Mouse (Mus musculus) liver, postnatal 0 days (tissue): ENCODE measurements around the gene Socs3. TPM values are rescaled to one million over a fixed set of nuclear protein-coding genes. Genes with fewer than 3 reads are reported as not detected.

Source experiments
- ATAC-seq: fragments of 200-750 bp; cut with Nextera tagmentation; 2 replicates; pipeline ENCODE4 v1.8.0; 2017; ENCODE audit warnings: mild to moderate bottlenecking, moderate library complexity
- DNase-seq: peaks from one replicate; pipeline ENCODE4 v3.0.0-alpha.2; 2016
- H3K27ac ChIP-seq: fragments of 300-500 bp; sonication (generic); 2 replicates; pipeline ENCODE4 v1.5.1; 2014; ENCODE audit warnings: antibody characterized with exemption, moderate library complexity, mild to moderate bottlenecking, low read depth
- H3K27me3 ChIP-seq: fragments of 300-500 bp; sonication (generic); 2 replicates; pipeline ENCODE4 v1.6.1; 2014; ENCODE audit warnings: low read length, control low read depth, mixed read lengths; ENCODE audit not compliant: insufficient read depth
- H3K36me3 ChIP-seq: fragments of 300-500 bp; sonication (generic); replicated peaks from 2 replicates; pipeline ENCODE4 v1.6.1; 2014; ENCODE audit warnings: mild to moderate bottlenecking, control low read depth, low read length, moderate library complexity, mixed read lengths; ENCODE audit not compliant: insufficient read depth
- H3K4me1 ChIP-seq: fragments of 300-500 bp; sonication (generic); 2 replicates; pipeline ENCODE4 v1.6.1; 2014; ENCODE audit warnings: antibody characterized with exemption, mild to moderate bottlenecking, control low read depth; ENCODE audit not compliant: insufficient read depth
- H3K4me2 ChIP-seq: fragments of 300-500 bp; sonication (generic); 2 replicates; pipeline ENCODE4 v1.6.1; 2014; ENCODE audit warnings: low read depth, mild to moderate bottlenecking, low read length, moderate library complexity, mixed read lengths
- H3K4me3 ChIP-seq: fragments of 300-500 bp; sonication (generic); 2 replicates; pipeline ENCODE4 v1.5.1; 2014; ENCODE audit warnings: low read depth, low read length
- H3K9ac ChIP-seq: fragments of 300-500 bp; sonication (generic); replicated peaks from 2 replicates; pipeline ENCODE4 v1.6.1; 2014; ENCODE audit warnings: mild to moderate bottlenecking, moderate library complexity
- H3K9me3 ChIP-seq: fragments of 300-500 bp; sonication (generic); 2 replicates; pipeline ENCODE4 v1.6.1; 2016; ENCODE audit warnings: mild to moderate bottlenecking, control low read depth, low read length, mixed read lengths
- CTCF ChIP-seq: sonication (generic); IDR thresholded peaks from 2 replicates; pipeline ENCODE4 v1.5.1; 2016; ENCODE audit warnings: antibody characterized with exemption, low read depth
- EP300 ChIP-seq: IDR thresholded peaks from 2 replicates; pipeline ENCODE4 v1.6.1; 2016; ENCODE audit warnings: antibody characterized with exemption, low read depth, mild to moderate bottlenecking
- WGBS: fragments of 180-500 bp; shearing (Covaris S2); extraction: QIAGEN DNeasy Blood & Tissue Kit; methylation state at CpG from one replicate; pipeline ENCODE4 v1.1.7; 2014; ENCODE audit not compliant: insufficient replicate concordance; 5-methylcytosine and 5-hydroxymethylcytosine counted together
- polyA plus RNA-seq: library from polyadenylated mRNA; unstranded; fragments of >200 nt; fragmentation: Nextera tagmentation; extraction: Ambion mirVana; gene quantifications from 2 replicates; pipeline ENCODE4 v1.2.1, GENCODE M21; 2015

The Socs3 gene
- polyA plus RNA-seq, 1 experiment from 2014 or later, result 5.8 TPM

DNA sequence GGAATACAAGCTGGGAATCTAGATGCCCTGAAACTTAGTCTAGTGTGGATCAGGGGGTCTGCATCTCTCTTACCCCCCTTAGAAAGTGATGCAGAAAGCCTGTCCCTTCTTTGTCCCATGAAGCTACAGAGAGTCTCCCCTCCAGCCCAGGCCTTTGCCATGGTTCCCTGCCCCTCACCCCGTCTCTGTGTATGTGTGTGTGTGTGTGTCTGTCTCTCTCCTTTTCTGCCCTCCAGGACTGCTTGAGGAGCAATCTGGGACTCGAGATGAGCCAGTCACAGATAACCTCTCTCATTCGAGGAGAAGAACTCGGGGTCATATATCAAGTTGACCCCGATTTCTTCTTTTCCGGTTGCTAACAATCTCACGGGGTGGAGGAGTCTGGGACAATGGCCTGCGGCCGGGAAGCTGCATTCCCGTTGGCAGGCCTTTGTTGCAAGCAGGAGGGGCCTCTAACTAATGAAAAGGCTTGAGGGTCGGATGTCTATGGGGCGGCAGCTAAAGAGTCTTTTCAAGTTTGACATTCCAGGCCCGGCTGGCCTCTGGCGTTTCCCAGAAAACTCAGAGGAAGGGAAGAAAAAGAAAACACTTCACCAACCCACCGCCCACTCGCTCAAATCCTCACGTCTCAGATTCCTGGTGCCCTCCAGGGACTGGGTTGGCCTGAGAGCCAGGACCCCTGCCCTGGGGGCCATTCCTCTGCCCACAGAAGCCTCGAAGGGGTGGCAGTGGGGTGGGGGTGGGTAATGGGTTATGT, 5.5 kb upstream of the Socs3 start:
- DNase-seq (no peak), ATAC-seq (no peak)
- TF ChIP-seq EP300 (no peak), CTCF (no peak)
- Histone ChIP-seq H3K4me2 (0 out of 2 replicates have a peak overlapping the region, but pooled peaks have one; percentile 7), H3K4me1 (peaks cover 36% of the 10 kb centered on the region), H3K27me3 (0 out of 2 replicates have a peak, but pooled peaks cover 3% of the 10 kb centered on the region), H3K9ac (no peak overlapping the region), H3K4me3 (no peak overlapping the region), H3K27ac (peak overlapping the region; percentile 49; the same call in 1 of the 2 replicates), H3K36me3 (no peaks in the 10 kb centered on the region), H3K9me3 (no peaks in the 10 kb centered on the region)
- WGBS, result 47% methylated on average over 18 of the region's 18 CpGs

DNA sequence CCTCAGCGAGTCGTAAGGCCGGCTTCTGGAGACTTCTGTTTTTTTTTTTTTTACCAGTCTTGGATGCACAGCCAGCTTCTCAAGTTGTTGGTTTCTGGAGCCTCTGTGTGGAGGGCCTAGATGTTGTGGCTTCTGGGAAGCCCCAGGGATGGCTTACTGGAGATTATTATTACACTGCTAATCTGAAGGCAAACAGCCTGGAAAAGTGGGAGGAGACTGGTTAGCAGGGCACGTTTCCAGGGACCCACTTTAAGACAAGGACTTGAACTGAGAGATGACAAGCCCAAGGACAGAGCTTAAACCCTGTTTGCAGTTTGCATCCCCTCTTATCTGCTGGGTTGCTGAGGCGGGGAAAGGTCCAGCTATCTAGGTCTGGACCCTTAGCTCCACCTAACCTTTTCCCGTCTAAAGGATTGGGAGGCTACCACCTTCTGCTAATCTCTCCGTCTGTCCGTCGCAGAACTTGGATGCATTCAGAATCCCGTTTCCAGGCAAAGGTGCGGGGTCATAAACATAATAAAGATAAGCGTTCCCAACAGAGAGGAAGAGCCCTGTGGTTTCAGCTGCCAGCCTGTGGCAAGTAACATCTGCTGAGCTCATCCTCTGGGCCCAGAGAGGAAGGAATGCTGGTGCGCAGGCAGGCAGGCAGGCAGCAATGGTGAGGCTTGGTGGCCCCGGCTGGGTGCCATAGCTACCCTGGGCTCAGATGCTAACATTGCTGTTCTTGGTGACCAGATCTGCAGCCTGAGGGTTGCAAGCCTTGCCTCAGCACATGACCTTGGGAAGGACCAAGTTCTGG, 4.7 kb upstream of the Socs3 start:
- DNase-seq (no peak), ATAC-seq (no peak)
- Histone ChIP-seq H3K4me1 (peaks cover 44% of the 10 kb centered on the region), H3K4me2 (no peak overlapping the region), H3K36me3 (no peaks in the 10 kb centered on the region), H3K27me3 (0 out of 2 replicates have a peak, but pooled peaks cover 3% of the 10 kb centered on the region), H3K27ac (peak overlapping the region; percentile 49; the same call in 1 of the 2 replicates), H3K9ac (no peak overlapping the region), H3K4me3 (no peak overlapping the region), H3K9me3 (no peaks in the 10 kb centered on the region)
- WGBS, result 21% methylated on average over 14 of the region's 14 CpGs
- TF ChIP-seq CTCF (no peak), EP300 (no peak)

DNA sequence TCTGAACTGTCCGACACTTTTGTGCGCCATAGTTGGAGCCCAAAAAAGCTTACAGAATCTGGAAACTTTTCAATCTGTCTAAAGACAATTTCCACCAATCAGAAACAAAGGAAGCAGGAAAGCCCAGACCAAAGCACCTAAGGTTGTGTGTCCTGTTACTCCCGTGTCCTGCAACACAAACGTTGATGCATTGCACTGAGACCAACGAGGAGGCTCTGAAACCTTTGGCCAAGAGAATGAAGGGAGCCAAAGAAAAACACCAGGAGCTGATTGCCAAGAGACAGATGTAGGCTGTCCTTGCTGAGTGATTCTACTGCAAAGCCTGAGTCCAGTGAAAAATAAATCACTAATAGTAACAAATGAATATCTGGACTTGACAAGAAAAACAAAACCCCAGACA, 3.7 kb upstream of the Socs3 start:
- DNase-seq (no peak), ATAC-seq (no peak)
- Histone ChIP-seq H3K9me3 (no peaks in the 10 kb centered on the region), H3K4me1 (peaks cover 45% of the 10 kb centered on the region), H3K4me3 (no peak overlapping the region), H3K27me3 (0 out of 2 replicates have a peak, but pooled peaks cover 3% of the 10 kb centered on the region), H3K27ac (no peak overlapping the region), H3K36me3 (no peaks in the 10 kb centered on the region), H3K9ac (no peak overlapping the region), H3K4me2 (no peak overlapping the region; the same call in 1 of the 2 replicates)
- WGBS, result 36% methylated on average over 5 of the region's 5 CpGs
- TF ChIP-seq CTCF (no peak), EP300 (no peak)

DNA sequence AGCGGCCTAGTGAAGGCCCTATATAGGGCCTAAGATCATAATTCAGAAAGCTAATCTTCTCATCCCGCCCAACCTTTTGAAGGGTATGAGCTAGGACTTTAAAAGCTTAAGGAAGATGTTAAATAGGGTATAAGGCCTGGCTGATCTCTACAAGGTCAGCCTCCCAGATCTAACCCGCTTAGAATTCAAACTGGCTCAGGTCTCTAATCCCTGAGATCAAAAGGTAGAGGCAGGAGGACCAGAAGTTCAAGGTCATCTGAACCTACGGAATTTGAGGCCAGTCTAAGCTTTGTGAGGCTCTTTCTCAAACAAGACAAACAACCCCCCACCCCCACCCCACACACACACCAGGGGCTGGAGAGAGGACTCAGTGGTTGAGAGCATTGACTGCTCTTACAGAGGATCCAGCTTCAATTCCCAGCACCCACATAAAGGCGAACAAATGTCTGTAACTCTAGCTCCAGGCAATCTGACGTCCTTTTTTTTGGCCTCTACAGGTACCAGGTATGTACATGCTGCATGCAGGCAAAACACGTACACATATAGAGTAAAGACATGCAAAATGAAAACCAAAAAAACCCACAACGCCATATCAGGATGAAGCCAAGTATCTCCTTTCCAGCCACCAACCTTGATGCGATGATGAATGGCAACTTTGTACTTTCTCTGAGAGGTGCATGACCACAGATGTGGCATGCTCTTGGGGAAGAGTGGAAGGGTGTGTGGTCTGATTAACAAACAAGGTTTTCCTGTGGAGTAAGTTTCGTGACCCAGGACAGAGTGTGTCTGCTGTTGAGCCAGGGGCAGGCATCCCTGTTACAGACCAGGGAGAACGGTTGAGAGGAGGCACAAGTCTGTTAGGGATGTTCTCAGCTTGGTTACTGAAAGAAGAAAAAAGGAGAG, 3.1 kb upstream of the Socs3 start:
- WGBS, result 57% methylated on average over 11 of the region's 11 CpGs
- no peak for ATAC-seq

DNA sequence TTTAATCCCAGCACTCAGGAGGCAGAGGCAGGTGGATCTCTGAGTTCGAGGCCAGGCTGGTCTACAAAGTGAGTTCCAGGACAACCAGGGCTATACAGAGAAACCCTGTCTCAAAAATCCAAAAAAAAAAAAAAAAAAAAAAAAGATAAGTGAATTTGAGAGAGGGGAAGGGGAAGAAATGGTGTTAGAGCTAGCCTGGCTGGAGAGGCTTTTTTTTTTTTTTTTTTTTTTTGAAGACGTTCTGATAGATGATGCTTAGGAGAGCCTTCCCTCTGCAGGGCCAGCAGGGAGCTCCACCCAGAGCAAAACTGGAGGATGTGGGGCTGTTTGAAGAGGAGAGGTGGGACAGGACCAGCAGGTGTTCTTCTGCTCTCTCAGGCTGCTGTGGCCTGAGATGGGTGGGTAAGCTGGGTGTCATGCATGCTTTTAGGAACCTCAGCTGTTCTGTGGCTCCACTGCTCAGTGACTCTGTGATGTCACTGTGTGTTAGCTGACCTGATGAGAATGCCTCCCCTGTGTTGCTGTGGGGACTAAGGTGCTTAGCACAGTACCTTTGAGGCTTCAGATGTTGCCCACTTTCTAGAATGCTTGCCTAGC, 1.9 kb upstream of the Socs3 start:
- TF ChIP-seq EP300 (no peak), CTCF (no peak)
- H3K27me3 ChIP-seq, result peaks cover 21% of the 10 kb centered on the region
- no peak overlapping the region for H3K4me3 ChIP-seq
- no peak overlapping the region for H3K9ac ChIP-seq
- DNase-seq (no peak), ATAC-seq (no peak)
- H3K4me2 ChIP-seq, result no peak overlapping the region
- 37% methylated on average over 2 of the region's 2 CpGs for WGBS
- H3K9me3 ChIP-seq, result no peaks in the 10 kb centered on the region
- H3K36me3 ChIP-seq, result peaks cover 10% of the 10 kb centered on the region
- no peak overlapping the region for H3K27ac ChIP-seq
- H3K4me1 ChIP-seq, result peaks cover 54% of the 10 kb centered on the region

More for the DNA sequence above, 3.1 kb upstream of the Socs3 start:
- Histone ChIP-seq H3K27me3 (peaks cover 9% of the 10 kb centered on the region), H3K36me3 (no peaks in the 10 kb centered on the region), H3K27ac (no peak overlapping the region), H3K9me3 (no peaks in the 10 kb centered on the region), H3K4me3 (no peak overlapping the region), H3K4me1 (peaks cover 45% of the 10 kb centered on the region), H3K9ac (no peak overlapping the region), H3K4me2 (no peak overlapping the region)
- TF ChIP-seq EP300 (no peak), CTCF (no peak)
- no peak for DNase-seq
